Mouse (Mus musculus) small intestine, adult 2 months (tissue): ENCODE results near the gene Nsf.

Experiments
- CTCF ChIP-seq: fragments of 200-500 bp; IDR thresholded peaks from 2 replicates; pipeline ENCODE4 v1.5.1; 2012; ENCODE audit warnings: low read depth, mild to moderate bottlenecking, control low read depth, inconsistent platforms, low read length, moderate library complexity, mixed read lengths; ENCODE audit not compliant: insufficient replicate concordance, insufficient read length; ENCODE audit errors: extremely low read depth
- POLR2A ChIP-seq: fragments of 200-500 bp; IDR thresholded peaks from 2 replicates; pipeline ENCODE4 v1.6.1; 2012; ENCODE audit warnings: low read depth, mild to moderate bottlenecking, control low read depth, inconsistent platforms, low read length, moderate library complexity

GRCm38 (mm10) chr11:104001395-104001955 lies 47.6 kb upstream of the Nsf start:
- TF ChIP-seq CTCF = no peak
- no peak for TF ChIP-seq POLR2A
